Mouse (Mus musculus): Measurements from ENCODE around the gene Slc35b2.

DNA sequence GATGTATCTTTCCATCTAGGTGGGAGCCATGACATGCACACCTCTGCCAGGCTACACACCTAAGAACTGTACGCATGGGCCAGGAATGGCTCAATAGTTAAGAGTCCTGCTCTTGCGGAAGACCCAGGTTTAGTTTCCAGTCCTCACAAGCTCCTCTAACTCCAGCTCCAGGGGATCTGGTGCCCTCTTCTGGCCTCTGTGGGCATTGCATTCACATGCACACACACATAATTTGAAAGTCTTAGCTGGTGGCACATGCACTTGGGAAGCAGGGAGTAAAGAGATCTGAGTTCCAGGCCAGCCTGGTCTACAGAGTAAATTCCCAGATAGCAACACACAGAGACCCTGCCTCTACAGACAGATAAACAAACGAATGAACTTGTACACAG lies 22.8 kb downstream of the Slc35b2 start:
- peak; percentile 77 for TF ChIP-seq CTCF (IDR thresholded peaks at IDR 0.05; ENCODE audit: low read depth)
- no peak for TF ChIP-seq EP300 (IDR thresholded peaks at IDR 0.05; ENCODE audit: low read depth)
